Mouse (Mus musculus): ENCODE results near the gene Sh3glb1.

Sh3glb1 gene

GRCm38 (mm10) chr3:144714606-144715005 lies 5.5 kb downstream of the Sh3glb1 start:
- no peak for DNase-seq (ENCODE audit: low spot score)

GRCm38 (mm10) chr3:144714126-144714525 lies 6.0 kb downstream of the Sh3glb1 start:
- no peak for DNase-seq (ENCODE audit: low spot score)

GRCm38 (mm10) chr3:144711607-144712206 lies 8.4 kb downstream of the Sh3glb1 start:
- no peak for DNase-seq (ENCODE audit: low spot score)

- DNase-seq (ENCODE audit: low spot score) = no peak
Observed at GRCm38 (mm10) chr3:144708612-144709011, 11.5 kb downstream of the Sh3glb1 start.

- DNase-seq (ENCODE audit: low spot score) = no peak
Observed at GRCm38 (mm10) chr3:144703959-144704358, 16.2 kb downstream of the Sh3glb1 start.

GRCm38 (mm10) chr3:144698790-144699433 lies 21.2 kb downstream of the Sh3glb1 start:
- DNase-seq (ENCODE audit: low spot score) = no peak

- no peak for DNase-seq (ENCODE audit: low spot score)
Observed at GRCm38 (mm10) chr3:144697942-144698341, 22.2 kb downstream of the Sh3glb1 start.

- DNase-seq (ENCODE audit: low spot score) = no peak
Observed at GRCm38 (mm10) chr3:144697154-144697553, 23.0 kb downstream of the Sh3glb1 start.

- no peak for DNase-seq (ENCODE audit: low spot score)
Observed at GRCm38 (mm10) chr3:144694941-144695340, 25.2 kb downstream of the Sh3glb1 start.

GRCm38 (mm10) chr3:144694040-144694439 lies 26.1 kb downstream of the Sh3glb1 start:
- no peak for DNase-seq (ENCODE audit: low spot score)

- no peak for DNase-seq (ENCODE audit: low spot score)
Observed at GRCm38 (mm10) chr3:144692052-144692451, 28.1 kb downstream of the Sh3glb1 start.

GRCm38 (mm10) chr3:144689236-144689635 lies 30.9 kb downstream of the Sh3glb1 start:
- no peak for DNase-seq (ENCODE audit: low spot score)

- DNase-seq (ENCODE audit: low spot score) = no peak
Observed at GRCm38 (mm10) chr3:144688284-144688683, 31.9 kb downstream of the Sh3glb1 start.

GRCm38 (mm10) chr3:144687618-144688017 lies 32.5 kb downstream of the Sh3glb1 start:
- no peak for DNase-seq (ENCODE audit: low spot score)

- DNase-seq (ENCODE audit: low spot score) = no peak
Observed at GRCm38 (mm10) chr3:144686146-144686545, 34.0 kb downstream of the Sh3glb1 start.

- no peak for DNase-seq (ENCODE audit: low spot score)
Observed at GRCm38 (mm10) chr3:144683136-144683814, 36.9 kb downstream of the Sh3glb1 start.

- DNase-seq (ENCODE audit: low spot score) = no peak
Observed at GRCm38 (mm10) chr3:144681542-144681941, 38.6 kb downstream of the Sh3glb1 start.

GRCm38 (mm10) chr3:144679701-144680159 lies 40.4 kb downstream of the Sh3glb1 start:
- DNase-seq (ENCODE audit: low spot score) = no peak

- DNase-seq (ENCODE audit: low spot score) = no peak
Observed at GRCm38 (mm10) chr3:144679137-144679536, 41.0 kb downstream of the Sh3glb1 start.

GRCm38 (mm10) chr3:144677751-144678150 lies 42.4 kb downstream of the Sh3glb1 start:
- DNase-seq (ENCODE audit: low spot score) = no peak

- no peak for DNase-seq (ENCODE audit: low spot score)
Observed at GRCm38 (mm10) chr3:144676249-144676648, 43.9 kb downstream of the Sh3glb1 start.

- DNase-seq (ENCODE audit: low spot score) = no peak
Observed at GRCm38 (mm10) chr3:144672016-144672415, 48.1 kb downstream of the Sh3glb1 start.
